Mouse (Mus musculus): ENCODE measurements around the gene 4931440F15Rik. TPM values are rescaled to one million over a fixed set of nuclear protein-coding genes. Genes with fewer than 3 reads are reported as not detected.
A peak's percentile ranks its signal among the peaks of the same experiment; 100 is the strongest.
"Not testable (repeated sequence)": the region's sequence is repeated elsewhere in the genome, so short reads cannot be mapped to it uniquely, and the experiment has no call there.

4931440F15Rik gene
- polyA plus RNA-seq, 1 experiment from 2014 or later, result 0.13 TPM

- ATAC-seq (ENCODE audit: insufficient number of reproducible peaks, insufficient read depth, low FRiP score, low TSS enrichment, low read depth); H3K4me1 ChIP-seq; H3K36me3 ChIP-seq; H3K9me3 ChIP-seq; H3K27ac ChIP-seq: not testable (repeated sequence)
- WGBS, result 17% methylated on average over 62 of the region's 62 CpGs
- H3K4me3 ChIP-seq, result peak overlapping the region; percentile 29
- H3K4me2 ChIP-seq, result peak overlapping the region; percentile 59
- H3K27me3 ChIP-seq, result peaks cover 28% of the 10 kb centered on the region
- H3K9ac ChIP-seq, result 0 out of 2 replicates have a peak overlapping the region, but pooled peaks have one; percentile 2
Measured at GRCm38 (mm10) chr11:29824474-29825270, 796 bp downstream of the 4931440F15Rik start.

- H3K9ac ChIP-seq, result no peak overlapping the region
- 70% methylated on average over 2 of the region's 2 CpGs for WGBS
- ATAC-seq (ENCODE audit: insufficient number of reproducible peaks, insufficient read depth, low FRiP score, low TSS enrichment, low read depth), result no peak
Measured at GRCm38 (mm10) chr11:29823141-29823540, 2.3 kb downstream of the 4931440F15Rik start.

GRCm38 (mm10) chr11:29815670-29816069, 9.8 kb downstream of the 4931440F15Rik start:
- no peaks in the 10 kb centered on the region for H3K9me3 ChIP-seq
- H3K4me1 ChIP-seq, result no peaks in the 10 kb centered on the region
- no peaks in the 10 kb centered on the region for H3K27me3 ChIP-seq
- ATAC-seq (ENCODE audit: insufficient number of reproducible peaks, insufficient read depth, low FRiP score, low TSS enrichment, low read depth), result no peak
- no peak overlapping the region for H3K9ac ChIP-seq
- H3K4me2 ChIP-seq, result no peak overlapping the region
- no peak overlapping the region for H3K4me3 ChIP-seq
- H3K36me3 ChIP-seq, result no peaks in the 10 kb centered on the region
- no peak overlapping the region for H3K27ac ChIP-seq

More at GRCm38 (mm10) chr11:29823141-29823540, 2.3 kb downstream of the 4931440F15Rik start:
- Histone ChIP-seq H3K36me3 (no peaks in the 10 kb centered on the region), H3K9me3 (no peaks in the 10 kb centered on the region), H3K4me2 (no peak overlapping the region), H3K4me1 (peaks cover 6% of the 10 kb centered on the region; the same call in 1 of the 2 replicates), H3K4me3 (no peak overlapping the region), H3K27me3 (peaks cover 28% of the 10 kb centered on the region), H3K27ac (no peak overlapping the region)

GRCm38 (mm10) chr11:29815261-29815660, 10.2 kb downstream of the 4931440F15Rik start:
- Histone ChIP-seq H3K4me3 (no peak overlapping the region), H3K36me3 (no peaks in the 10 kb centered on the region), H3K4me2 (no peak overlapping the region), H3K4me1 (no peaks in the 10 kb centered on the region), H3K27me3 (no peaks in the 10 kb centered on the region), H3K9ac (no peak overlapping the region), H3K27ac (no peak overlapping the region), H3K9me3 (no peaks in the 10 kb centered on the region)
- 94% methylated on average over 3 of the region's 3 CpGs for WGBS
- no peak for ATAC-seq (ENCODE audit: insufficient number of reproducible peaks, insufficient read depth, low FRiP score, low TSS enrichment, low read depth)

- ATAC-seq (ENCODE audit: insufficient number of reproducible peaks, insufficient read depth, low FRiP score, low TSS enrichment, low read depth), result no peak
- H3K9me3 ChIP-seq, result no peaks in the 10 kb centered on the region
- no peak overlapping the region for H3K4me3 ChIP-seq
- no peak overlapping the region for H3K9ac ChIP-seq
- WGBS, result 81% methylated on average over 1 of the region's 1 CpGs
- H3K27ac ChIP-seq, result no peak overlapping the region
- no peak overlapping the region for H3K4me2 ChIP-seq
- no peaks in the 10 kb centered on the region; the same call in 1 of the 2 replicates for H3K4me1 ChIP-seq
- no peaks in the 10 kb centered on the region for H3K36me3 ChIP-seq
- H3K27me3 ChIP-seq, result no peaks in the 10 kb centered on the region
Measured at GRCm38 (mm10) chr11:29813267-29813666, 12.2 kb downstream of the 4931440F15Rik start.

- H3K27ac ChIP-seq, result no peak overlapping the region
- 75% methylated on average over 3 of the region's 3 CpGs for WGBS
- H3K36me3 ChIP-seq, result no peaks in the 10 kb centered on the region
- no peak overlapping the region for H3K4me2 ChIP-seq
- no peak overlapping the region for H3K4me3 ChIP-seq
- H3K27me3 ChIP-seq, result no peaks in the 10 kb centered on the region
- H3K9me3 ChIP-seq, result no peaks in the 10 kb centered on the region
- no peak overlapping the region for H3K9ac ChIP-seq
- no peaks in the 10 kb centered on the region; the same call in 1 of the 2 replicates for H3K4me1 ChIP-seq
- no peak for ATAC-seq (ENCODE audit: insufficient number of reproducible peaks, insufficient read depth, low FRiP score, low TSS enrichment, low read depth)
Measured at GRCm38 (mm10) chr11:29812475-29812874, 13.0 kb downstream of the 4931440F15Rik start.

DNA sequence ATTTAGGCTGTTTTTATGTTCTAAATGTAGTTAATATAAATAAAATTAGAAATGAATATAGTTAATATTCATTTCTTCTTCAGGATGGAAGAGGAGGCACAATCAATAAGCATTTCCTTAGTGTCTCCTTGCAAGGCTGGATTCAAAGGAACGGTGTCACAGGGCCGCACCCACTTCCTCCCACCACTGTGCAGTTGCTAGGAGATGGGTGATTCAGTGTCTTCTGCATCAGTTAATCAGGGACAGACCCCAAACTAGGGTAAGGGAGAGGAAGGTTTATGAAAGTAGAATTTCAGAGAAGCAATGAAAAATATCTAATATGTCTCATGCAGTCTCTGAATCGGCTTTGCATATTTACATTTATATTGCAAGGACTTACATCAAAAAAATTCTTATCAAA, 15.1 kb downstream of the 4931440F15Rik start:
- ATAC-seq (ENCODE audit: insufficient number of reproducible peaks, insufficient read depth, low FRiP score, low TSS enrichment, low read depth), result no peak
- Histone ChIP-seq H3K4me2 (no peak overlapping the region), H3K27me3 (no peaks in the 10 kb centered on the region), H3K9me3 (no peaks in the 10 kb centered on the region), H3K36me3 (no peaks in the 10 kb centered on the region), H3K4me3 (no peak overlapping the region), H3K4me1 (no peaks in the 10 kb centered on the region; the same call in 1 of the 2 replicates), H3K27ac (no peak overlapping the region), H3K9ac (no peak overlapping the region)
- 85% methylated on average over 3 of the region's 3 CpGs for WGBS

GRCm38 (mm10) chr11:29808981-29809589, 16.4 kb downstream of the 4931440F15Rik start:
- no peak overlapping the region for H3K27ac ChIP-seq
- WGBS, result 86% methylated on average over 7 of the region's 7 CpGs
- H3K4me3 ChIP-seq, result no peak overlapping the region
- no peak overlapping the region for H3K4me2 ChIP-seq
- H3K4me1 ChIP-seq, result no peaks in the 10 kb centered on the region; the same call in 1 of the 2 replicates
- no peaks in the 10 kb centered on the region for H3K36me3 ChIP-seq
- no peak for ATAC-seq (ENCODE audit: insufficient number of reproducible peaks, insufficient read depth, low FRiP score, low TSS enrichment, low read depth)
- no peak overlapping the region for H3K9ac ChIP-seq
- H3K27me3 ChIP-seq, result no peaks in the 10 kb centered on the region
- no peaks in the 10 kb centered on the region for H3K9me3 ChIP-seq

GRCm38 (mm10) chr11:29808173-29808980, 17.1 kb downstream of the 4931440F15Rik start:
- WGBS, result 60% methylated on average over 9 of the region's 9 CpGs
- no peaks in the 10 kb centered on the region for H3K36me3 ChIP-seq
- no peak overlapping the region for H3K27ac ChIP-seq
- H3K4me1 ChIP-seq, result no peaks in the 10 kb centered on the region; the same call in 1 of the 2 replicates
- no peak overlapping the region for H3K9ac ChIP-seq
- H3K27me3 ChIP-seq, result no peaks in the 10 kb centered on the region
- no peak for ATAC-seq (ENCODE audit: insufficient number of reproducible peaks, insufficient read depth, low FRiP score, low TSS enrichment, low read depth)
- H3K4me3 ChIP-seq, result no peak overlapping the region
- H3K9me3 ChIP-seq, result no peaks in the 10 kb centered on the region
- no peak overlapping the region for H3K4me2 ChIP-seq

GRCm38 (mm10) chr11:29807325-29807724, 18.1 kb downstream of the 4931440F15Rik start:
- H3K36me3 ChIP-seq, result no peaks in the 10 kb centered on the region
- 82% methylated on average over 5 of the region's 5 CpGs for WGBS
- no peaks in the 10 kb centered on the region for H3K9me3 ChIP-seq
- ATAC-seq (ENCODE audit: insufficient number of reproducible peaks, insufficient read depth, low FRiP score, low TSS enrichment, low read depth), result no peak
- no peak overlapping the region for H3K27ac ChIP-seq
- no peaks in the 10 kb centered on the region for H3K27me3 ChIP-seq
- H3K9ac ChIP-seq, result no peak overlapping the region
- no peak overlapping the region for H3K4me2 ChIP-seq
- no peaks in the 10 kb centered on the region; the same call in 1 of the 2 replicates for H3K4me1 ChIP-seq
- no peak overlapping the region for H3K4me3 ChIP-seq
